Mouse (Mus musculus) heart, adult 18-20 months (tissue): ENCODE measurements around the gene Sash1. TPM values are rescaled to one million over a fixed set of nuclear protein-coding genes. Genes with fewer than 3 reads are reported as not detected.

Experiments
- DNase-seq, 2 experiments: peaks; one replicate each; pipeline ENCODE4 v3.0.0; 2021 to 2022; ENCODE audit warnings: mixed read lengths in 1 of 2
- total RNA-seq, 2 experiments: library from RNA; stranded (reverse); gene quantifications; 2 replicates each; pipeline ENCODE4 v1.2.3; 2021

Sash1 gene
- total RNA-seq, 2 experiments from 2014 or later = 29.7 to 31.8 TPM

DNA sequence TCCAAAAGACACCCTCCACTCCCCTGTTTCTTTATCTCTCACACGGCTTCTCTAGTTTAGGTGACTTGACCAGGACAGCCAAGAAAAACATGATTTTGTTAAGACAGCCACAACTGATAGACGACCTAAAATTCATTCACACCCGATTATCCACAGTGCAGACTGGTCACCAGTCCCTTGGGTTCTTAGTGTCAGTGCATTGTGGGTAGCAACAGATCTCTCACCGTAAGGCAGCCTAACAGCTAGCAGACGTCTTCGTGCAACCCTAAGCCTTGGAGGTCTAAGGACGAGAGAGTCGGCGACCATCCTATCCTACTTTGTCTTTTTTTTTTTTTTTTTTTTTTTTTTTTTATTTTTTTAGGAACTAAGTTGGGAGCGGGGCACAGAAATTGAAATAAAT, 34.2 kb downstream of the Sash1 start:
- no peak for DNase-seq

DNA sequence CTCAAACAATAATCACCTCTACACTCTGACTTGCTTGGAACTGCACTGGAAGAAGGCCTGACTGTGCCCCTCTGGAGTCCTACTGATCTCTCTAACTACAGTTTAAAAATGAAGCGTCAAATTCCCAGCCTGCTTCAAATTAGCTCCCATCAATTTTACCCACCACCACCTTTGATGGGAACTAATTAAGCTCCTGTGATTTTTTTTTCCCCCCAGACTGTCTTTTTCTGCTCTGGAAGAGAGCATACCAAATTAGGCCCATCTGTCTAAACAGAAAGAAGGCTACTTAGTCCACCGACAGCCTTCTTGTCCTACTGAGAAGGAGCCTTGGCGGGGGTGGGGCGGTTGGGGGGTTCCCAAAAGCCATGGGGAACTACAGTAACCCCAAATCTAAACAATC, 37.9 kb downstream of the Sash1 start:
- DNase-seq = no peak

DNA sequence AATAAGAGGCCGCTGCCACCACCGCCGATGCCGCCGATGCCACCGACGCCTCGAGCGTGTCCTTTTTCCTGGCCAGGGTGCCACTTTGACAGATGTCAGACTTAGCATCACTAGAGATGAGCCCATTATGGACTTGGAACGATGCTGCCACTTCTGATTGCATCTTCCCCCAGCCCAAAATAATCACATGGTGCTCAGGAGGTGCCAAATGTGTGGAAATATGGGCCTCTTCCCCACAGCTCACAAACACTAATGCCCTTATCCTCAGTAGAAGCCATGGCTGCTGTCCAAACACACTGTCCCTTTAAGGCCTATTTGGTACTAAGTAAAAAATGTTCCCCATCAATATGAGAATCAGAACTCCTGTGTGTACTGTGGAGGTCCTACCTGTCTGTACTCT, 39.6 kb downstream of the Sash1 start:
- no peak for DNase-seq

DNA sequence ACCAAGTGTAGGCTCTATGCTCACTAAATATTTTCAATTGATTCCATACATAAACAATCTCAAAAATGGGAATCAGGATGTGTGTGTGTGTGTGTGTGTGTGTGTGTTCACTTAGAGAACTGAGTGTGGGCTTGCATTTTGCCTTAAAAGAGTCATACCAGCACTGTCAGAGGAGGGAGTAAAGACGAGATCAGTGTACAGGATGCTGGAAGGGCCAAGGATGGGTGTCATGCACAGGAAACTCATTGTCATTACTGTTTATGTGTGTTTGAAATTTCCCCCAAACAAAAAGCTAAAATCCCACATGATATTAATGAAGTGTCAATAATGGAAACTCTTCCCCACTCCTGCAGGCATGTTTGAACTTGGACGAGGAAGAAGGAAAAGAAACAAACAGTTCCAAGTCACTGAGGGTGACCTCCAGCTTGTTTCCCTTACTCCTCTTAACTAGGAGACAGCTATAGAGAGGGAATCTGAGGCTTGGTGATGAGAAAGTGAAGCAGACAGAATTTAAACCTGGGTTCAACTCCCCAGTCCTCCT, 40.6 kb downstream of the Sash1 start:
- DNase-seq = no peak

DNA sequence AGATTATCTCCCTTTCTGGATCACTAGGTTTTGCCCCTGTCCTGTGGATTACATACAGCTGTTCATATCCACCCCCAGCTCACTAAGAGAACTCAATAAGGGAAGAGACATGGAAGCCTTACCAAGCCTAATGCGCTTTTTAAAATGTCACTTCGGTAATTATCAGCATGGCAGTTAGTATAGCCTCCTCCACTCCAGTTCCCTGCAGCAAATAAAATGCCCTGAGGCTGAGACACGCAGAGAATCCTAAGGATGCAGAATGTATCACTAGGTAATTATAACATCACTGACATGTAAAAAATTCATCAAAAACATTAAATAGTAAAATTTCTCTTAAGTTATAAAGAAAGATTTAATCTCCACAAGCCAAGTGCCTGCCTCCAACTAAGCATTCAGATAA, 45.9 kb downstream of the Sash1 start:
- no peak for DNase-seq

DNA sequence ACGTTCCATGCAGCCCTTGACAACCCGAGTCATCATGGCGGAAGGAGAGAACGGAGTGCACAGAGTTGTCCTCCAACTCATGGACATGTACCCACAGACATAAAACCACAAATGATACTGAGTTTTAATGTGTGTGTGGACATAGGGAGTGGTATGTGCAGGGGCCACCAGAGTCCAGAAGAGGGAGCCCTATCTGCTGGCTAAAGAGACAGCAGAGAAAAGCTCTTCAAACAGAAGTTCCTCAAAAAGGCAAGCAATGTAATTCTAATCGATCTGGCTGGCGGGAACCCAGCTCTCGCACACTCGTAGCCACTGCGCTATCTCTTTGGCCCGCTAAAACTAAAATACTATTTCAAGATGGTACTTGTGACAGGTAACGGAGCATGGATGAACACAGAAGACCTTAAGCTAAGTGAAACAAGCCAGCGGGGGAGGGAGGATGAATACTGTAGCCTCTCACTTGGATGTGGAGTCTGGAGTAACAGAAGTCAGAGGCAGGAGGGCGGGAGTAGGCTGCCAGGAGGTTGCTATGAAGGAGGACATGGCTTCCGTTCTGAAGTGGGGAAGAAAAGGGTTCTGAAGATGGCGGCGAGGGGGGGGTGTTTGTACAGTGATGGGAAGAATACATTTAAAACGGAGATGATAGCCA, 51.9 kb downstream of the Sash1 start:
- peak; percentile 39 to 47 for DNase-seq

DNA sequence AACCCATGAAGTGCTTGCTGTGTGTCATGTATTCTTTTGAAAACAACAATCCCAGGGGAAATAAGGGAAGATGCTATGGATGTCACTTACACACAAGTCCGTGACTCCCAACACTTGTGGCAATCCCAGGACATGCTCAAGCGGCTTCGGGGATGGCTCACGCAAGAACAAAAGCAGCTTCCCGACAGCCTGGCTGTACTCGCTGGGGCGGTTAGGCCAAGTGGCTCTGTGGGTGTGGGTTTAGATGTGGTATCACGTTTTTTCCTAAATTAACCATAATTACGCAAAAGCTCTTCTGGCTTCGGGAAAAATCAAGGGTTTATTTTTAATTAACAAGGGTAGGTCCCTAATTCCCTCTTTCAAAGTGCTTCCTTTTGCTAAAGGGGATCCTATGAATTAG, 59.6 kb downstream of the Sash1 start:
- no peak for DNase-seq

DNA sequence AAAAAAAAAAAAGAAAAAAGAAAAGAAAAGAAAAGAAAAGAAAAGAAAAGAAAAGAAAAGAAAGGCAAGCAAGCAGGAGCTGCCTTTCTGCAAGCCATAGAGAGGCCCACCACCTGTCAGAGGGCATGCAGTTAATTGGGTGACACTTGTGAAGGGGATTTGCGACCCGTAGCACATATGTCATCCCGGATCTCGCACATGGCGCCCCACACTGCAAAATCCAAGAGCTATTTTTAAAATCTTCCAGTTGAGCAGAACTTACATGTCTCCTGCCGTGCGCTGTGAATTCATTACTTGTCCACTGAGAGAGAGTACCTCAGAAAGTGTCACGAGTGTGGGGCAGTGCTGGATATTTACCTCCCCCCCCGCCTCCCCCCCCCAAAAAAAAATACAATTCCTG, 60.0 kb downstream of the Sash1 start:
- no peak for DNase-seq

DNA sequence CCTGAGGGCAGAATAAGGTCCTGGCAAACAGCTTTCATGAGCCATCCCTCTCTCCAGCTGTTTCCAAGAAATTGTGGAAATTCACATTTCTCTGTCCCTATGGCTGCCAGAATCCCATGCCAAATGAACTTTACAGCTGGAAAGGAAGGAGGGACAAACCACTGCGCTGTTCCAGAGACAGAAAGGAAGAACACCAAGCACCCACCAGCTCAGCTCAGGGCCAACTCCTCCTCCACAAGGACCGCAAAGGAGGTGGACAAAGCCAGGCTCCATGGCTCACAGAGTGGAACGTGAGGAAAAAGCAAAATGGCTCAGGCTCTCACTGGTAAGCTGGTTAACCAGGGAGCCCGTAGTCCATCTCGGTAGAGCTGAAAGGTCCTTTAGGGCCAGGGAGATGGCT, 67.8 kb downstream of the Sash1 start:
- DNase-seq = peak in 1 of 2 experiments; percentile 72

DNA sequence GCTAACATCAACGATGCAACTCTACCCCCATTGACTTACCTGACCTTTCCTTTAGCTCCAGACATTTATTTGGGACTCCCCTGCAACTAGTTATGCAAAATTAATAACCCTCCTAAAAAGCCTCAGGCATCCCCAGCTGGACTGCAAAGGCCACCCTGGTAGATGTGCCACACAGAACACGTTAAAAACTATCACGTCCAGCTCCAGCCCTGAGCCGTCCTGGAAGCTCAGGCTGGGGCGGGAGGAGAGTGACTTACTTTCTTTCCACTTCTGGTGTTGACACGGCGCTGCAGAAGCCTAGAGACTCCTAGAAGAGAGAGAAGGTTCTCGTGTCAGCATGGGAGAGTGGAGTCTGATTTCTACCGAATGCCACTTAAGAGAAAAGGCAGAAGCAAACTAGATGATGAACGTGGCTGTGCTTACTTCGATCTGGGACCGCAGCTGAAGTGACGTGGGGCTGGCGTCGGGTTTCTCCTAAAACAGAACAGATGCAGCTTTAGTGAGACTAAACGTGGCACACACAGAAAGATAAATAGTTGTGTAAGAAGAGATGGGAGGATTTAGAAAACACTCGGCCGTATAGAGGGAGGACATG, 71.8 kb downstream of the Sash1 start:
- no peak for DNase-seq

DNA sequence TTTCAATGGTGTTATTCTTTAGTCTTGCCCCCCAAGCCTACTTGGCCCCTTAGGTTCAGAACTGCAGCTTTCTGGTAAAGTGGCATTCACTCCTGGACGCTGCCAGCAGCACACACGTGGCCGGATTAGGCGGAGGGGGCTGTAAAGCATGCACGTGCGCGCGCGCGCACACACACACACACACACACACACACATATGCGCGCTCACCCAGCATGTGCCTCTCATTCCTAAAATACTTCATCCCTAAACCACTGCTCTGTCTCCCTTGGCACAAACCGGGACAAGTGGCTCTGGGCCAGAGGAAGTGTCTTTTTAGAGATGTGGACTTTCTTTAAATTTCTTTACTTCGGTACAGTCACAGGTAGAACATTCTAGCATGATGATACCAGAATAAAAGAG, 72.6 kb downstream of the Sash1 start:
- no peak for DNase-seq

DNA sequence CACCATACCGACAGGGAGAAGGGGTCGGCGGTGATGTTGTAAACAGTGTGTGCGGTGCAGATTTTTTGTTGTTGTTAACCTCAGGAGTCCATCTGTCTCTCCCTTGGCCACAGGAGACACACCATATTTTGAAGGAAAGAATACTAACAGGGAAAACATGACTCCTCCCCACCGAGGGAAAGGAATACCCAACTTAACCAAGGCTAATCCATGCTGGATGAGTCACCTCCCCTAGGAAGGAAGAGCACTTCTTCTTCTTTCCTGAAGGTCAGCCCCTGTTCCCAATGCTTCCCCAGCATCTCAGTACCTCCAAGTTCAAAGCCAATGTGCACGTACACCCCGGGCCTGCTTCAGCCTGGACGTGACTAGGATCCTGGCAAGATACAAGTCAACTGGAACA, 73.1 kb downstream of the Sash1 start:
- no peak for DNase-seq

DNA sequence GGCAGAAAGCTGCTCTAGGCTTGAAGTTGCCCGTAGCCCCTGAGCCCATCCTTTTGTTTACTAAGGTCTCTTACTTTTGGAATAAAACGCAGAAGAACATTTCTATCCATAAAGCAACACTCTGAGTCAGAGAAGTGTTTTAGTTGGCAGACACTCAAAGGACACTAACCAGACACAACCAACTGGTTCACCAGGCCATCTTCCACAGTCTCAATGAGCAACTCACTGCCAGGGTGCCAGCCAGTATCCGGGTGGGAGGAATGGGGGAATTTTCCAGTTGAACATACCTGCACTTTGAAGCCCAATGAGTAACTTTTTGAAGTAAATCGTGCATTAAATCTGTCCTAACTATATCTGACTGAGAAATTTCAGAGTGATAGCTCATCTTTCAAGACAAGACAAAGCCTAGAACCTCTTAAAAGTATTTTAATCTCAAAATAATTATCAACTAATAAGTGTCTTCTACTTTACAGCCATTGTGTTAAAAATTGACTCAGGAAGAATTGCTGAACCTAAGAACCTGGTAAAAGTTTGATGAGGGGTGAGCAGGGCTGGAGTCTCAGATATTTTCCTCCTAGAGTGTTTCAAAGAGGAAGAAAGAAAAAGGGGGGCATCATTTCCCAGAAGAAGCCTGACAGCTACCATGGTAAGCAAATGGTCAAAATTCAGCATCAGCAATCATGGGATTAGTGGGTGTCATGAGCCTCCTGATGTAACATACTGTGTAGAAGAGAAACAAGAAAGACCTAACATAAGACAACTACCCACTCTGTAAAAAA, 74.4 kb downstream of the Sash1 start:
- no peak for DNase-seq

DNA sequence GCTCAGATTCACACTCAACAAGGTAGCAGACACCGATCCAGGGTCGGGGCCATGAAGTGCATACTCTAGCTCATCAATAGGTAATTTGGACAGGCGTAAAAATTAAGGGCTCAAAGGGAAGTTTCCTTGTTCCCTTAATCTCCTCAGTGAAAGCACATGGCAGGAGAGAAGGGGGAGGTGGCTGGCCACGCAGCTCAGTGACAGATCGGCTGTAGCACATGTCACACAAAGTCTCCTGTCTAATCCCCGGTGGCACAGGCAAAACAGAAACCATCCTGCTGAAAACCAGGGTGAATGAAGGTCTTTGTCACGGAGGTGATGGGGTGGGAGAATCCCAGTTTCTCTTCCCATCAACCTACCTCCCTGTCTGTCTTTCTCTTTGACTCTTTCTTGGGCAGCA, 75.4 kb downstream of the Sash1 start:
- DNase-seq = no peak

DNA sequence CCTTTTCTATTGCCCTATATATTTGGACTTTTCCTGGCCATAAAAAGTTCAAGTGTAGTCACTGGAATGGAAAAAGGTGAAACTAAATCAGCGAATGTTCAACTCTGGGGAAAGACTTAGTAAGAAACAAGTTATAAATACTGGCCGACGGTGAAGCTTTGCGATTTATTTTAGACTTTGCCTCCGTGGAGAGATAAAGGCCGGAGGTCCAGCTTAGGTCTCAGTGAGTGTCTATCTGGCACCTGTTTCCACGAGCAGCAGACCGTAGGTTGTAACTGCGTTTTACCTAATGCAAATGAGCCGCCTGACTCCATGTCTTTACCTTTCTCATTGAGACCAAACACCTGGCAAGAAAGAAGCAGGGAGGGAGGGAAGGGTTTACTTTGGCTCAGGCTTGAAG, 77.5 kb downstream of the Sash1 start:
- no peak for DNase-seq

DNA sequence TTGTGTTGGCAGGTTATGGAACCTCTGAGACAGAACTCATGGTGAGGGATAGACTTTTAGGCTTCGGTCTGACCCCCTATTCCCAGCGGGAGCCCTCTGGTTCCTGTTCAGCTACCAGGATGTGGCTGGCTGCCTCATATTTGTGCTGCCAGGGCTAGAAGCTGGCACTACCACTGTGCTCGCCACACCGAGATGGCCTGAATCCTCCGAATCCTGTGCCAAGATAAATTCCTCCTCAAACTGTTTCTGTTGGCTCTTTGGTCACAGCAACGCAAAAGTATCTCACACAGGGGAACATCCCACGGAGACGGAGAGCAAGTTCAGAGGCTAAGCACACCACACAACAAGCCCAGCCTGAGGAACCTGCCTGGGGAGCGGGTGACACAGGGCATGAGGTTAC, 78.3 kb downstream of the Sash1 start:
- DNase-seq = peak in 1 of 2 experiments; percentile 25

DNA sequence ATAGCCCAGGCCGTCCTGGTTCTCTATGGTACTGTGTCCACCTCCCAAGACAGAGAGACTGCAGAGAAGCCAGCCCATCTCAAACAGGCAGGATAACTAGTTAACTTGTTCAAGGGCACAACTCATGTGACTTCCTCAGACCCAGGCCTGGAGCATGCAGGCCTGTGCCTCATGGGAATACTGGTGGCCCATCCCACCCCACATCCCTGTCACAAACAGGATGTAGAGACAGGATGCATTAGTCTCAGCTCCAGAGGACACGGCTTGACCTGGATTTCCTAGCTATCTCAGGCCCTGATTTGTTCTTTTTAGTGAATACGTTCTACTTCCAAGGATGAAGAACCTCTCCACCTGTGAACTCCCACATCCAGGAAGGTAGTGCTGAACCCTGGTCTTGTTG, 80.5 kb downstream of the Sash1 start:
- DNase-seq = peak; percentile 58 to 88

DNA sequence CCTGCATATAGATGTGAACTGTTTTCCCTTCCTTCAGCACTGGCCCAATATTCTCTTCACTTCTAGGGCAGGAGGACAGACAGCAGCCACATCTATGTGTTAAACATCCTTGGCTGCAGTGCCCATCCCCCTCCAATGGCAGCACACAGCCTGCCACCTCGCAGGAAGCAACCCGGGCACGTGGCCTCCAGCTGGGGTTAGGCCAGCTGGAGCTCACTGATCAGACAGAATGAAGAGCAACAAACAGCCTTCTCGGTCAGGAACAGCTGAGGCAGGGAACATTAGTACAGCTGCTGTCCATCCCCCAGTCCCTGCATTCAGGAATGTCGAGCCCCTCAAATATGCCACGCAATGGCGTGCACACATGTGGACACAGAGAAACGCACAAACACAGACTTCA, 81.6 kb downstream of the Sash1 start:
- peak; percentile 55 to 60 for DNase-seq

DNA sequence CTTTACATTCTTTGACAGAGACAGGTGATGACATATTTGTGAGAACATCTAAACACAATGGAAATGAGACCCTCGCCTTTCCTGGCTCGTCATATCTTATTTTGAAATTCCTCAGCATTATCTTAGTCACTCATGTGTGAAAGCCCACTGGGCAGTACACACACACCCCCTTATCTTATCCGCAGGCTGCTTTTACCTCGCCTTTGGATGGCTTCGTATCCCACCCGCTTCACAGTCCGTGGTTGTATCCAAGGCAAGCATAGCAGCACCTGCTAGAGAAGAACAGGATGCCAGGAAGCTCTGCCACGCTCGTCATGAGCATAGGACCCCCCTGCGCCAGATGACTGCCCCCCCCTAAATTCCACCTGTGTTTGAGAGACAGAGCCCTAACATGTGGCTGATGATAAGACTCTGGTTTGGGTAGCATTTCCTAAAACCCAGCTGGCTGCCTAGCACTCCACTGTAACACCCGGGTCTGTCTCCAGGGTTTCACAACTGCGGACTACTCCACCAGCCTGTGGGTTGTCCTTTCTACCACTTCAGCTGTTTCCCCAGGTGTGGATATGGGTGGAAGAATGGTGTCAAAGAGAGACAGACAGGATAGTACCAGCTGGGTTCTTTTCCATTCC, 84.0 kb downstream of the Sash1 start:
- no peak for DNase-seq

DNA sequence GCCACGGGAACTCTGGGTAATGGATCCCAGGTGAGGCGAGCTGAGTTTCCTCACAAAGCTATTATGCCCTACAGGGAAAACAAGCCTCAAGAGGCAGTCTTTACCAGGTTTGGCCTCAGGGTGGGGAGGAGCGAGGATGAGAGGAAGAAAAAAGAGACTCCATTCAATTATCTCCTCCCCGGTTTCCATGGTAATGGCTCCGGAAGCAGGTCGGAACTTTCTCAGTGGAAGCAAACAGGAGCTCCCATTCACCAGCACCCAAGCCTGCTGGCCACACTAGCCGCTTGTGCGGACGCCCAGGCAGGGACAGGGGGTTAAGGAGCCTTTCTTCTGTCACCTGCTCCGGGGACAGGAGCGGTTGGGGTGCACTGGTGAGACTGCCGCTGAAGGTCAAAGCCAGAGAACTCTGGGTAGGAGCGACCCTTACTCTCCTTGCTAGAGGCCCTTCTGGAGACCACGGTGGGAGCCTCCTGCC, 84.7 kb downstream of the Sash1 start:
- DNase-seq = no peak

DNA sequence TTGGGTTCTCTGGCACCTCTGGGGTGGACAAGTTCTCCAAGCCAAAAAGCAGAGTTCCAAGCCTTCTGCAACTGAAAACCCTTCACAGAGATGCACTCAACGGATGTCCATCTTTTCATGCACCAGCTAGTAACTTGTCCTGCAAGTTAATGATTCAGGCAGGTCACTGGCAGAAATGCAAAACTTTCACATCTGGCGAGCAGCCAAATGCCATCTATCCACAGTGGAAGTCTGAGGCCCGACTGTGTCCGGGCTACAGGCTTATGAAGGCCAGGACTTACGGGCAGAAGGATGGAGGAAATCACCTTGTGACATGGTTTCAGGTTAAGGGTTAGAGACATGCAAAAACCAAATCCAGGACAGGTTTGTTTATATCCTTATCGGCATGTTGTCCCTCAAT, 88.0 kb downstream of the Sash1 start:
- DNase-seq = no peak

DNA sequence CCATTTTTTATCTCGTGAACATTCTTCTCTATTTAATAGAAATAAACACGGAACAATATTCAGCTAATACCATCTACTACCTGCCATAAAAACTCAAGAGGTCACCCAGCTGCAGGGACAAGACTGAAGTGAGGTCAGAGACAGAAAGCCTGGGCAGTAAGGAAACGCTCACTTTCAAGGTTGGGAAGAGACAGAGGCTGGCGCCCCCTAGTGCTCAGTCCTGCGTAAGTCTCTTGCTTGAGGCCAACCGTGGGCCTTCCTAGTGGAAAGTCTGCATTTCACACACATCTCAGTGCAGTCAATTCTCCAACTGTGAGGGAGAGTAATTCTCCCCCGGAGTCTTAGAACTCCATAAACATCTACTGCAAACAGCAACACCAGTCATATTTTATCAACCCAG, 90.5 kb downstream of the Sash1 start:
- DNase-seq = peak; percentile 69 to 90

DNA sequence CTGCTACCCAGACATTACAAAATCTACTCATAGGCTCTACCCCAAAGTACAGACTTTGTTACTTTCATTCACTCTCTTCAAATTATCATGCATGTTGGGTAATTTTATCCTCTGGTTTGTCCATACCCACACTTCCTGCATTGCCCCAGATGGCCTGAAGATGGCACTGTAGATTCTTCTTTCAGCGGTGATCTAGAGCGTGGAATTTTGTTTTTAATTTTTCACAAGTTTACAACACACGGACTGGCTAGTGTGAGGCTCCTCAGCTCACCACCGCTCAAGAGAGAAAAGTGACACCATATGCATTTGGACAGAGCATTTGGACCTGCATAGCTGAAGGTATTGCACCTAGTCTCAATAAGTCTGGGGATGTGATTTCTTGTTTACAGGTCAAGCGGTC, 93.5 kb downstream of the Sash1 start:
- peak; percentile 67 to 88 for DNase-seq
